Mouse (Mus musculus): ENCODE measurements around the gene Gm10662.
"Not testable (repeated sequence)": the region's sequence is repeated elsewhere in the genome, so short reads cannot be mapped to it uniquely, and the experiment has no call there.

DNA sequence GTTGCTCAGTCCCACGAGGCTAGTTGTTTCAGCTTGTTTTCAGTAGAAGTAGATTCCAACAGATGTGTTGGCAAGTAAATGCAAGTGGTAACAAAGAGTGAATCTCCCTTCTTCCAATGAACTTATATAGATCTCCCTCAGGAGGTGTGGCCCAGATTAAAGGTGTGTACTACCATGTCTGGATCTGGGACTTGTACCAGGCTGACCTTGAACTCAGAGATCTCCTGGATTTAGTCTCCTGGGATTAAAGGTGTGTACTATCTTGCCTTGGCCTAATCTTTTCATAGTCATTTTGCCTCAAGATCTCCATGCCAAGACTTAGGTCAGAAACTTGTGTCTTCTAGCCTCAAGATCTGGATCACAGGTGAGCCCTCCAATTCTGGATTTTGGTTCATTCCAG lies at the start of gene Gm10662:
- TF ChIP-seq POLR2A (IDR thresholded peaks at IDR 0.05; ENCODE audit: low read depth, low read length); CTCF (conservative IDR thresholded peaks at IDR 0.05 in 1 of 2, IDR thresholded peaks at IDR 0.05 in 1 of 2; ENCODE audit: low read depth in 2 of 2, low read length in 2 of 2); EP300 (IDR thresholded peaks at IDR 0.05; ENCODE audit: low read length); CHD2 (IDR thresholded peaks at IDR 0.05; ENCODE audit: low read length); HCFC1 (IDR thresholded peaks at IDR 0.05; ENCODE audit: low read depth, low read length): not testable (repeated sequence)

All from CH12.LX (cell line).